Mouse (Mus musculus): Measurements from ENCODE around the gene Uqcr10.

The Uqcr10 gene

DNA sequence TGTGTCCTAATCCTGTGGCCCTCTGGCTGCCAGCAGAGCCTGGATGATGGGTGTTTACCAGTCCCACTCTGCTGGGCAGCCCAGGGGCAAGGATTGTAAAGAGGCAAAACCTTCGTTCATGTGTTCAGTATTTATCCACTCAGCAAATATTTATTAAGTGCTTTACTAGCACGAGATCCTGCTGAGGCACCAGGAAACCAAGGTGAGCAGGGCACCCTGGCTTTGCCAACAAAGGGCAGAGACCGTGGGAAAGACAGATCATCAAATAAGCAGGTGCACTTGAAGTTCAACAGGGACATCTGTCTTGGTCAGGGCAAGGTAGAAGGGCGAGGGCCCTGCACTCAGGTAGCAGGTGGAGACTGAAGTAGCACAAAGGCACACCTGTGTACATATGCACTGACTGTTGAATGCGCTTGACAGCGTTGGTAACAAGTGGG, 29.0 kb downstream of the Uqcr10 start:
- no peak for DNase-seq (ENCODE audit: low spot score)

DNA sequence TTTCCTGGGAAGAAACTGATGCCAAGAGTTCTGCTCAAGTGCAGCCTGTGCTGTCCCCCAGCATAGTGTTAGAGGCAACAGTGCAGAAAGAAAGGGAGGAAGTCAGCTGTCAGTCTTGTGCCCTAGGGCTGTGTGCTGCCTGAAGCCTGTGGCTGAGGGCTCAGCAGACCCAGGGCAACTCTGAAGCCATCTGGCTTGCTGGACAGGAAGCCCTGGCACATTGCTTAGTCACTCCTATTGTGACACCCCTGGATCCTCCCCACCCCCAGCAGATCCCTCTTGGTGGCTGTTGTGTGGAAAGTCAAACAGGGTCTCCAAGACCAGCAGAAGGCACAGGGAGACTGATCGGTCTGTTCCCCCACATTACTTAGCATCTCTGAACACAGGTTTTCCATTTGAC, 29.5 kb downstream of the Uqcr10 start:
- DNase-seq (ENCODE audit: low spot score): no peak

DNA sequence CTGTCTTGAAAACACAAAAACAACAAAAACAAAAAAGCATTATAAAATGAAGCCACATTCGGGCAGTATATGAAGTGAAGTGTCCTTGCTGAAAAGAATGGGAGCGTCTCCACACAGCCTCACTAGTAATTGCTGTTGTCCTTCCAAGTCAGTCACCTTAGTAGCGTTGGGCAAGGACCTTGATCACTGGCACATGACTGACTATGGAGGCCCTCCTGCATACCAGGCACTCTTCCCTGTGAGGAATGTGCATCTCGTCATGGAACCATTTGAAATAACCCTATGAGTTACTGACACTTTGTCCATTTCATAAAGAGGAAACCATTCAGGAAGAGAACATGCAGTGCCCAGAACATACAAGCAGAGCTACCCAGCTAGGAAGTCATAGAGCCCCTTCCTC, 32.4 kb downstream of the Uqcr10 start:
- DNase-seq (ENCODE audit: low spot score): no peak

DNA sequence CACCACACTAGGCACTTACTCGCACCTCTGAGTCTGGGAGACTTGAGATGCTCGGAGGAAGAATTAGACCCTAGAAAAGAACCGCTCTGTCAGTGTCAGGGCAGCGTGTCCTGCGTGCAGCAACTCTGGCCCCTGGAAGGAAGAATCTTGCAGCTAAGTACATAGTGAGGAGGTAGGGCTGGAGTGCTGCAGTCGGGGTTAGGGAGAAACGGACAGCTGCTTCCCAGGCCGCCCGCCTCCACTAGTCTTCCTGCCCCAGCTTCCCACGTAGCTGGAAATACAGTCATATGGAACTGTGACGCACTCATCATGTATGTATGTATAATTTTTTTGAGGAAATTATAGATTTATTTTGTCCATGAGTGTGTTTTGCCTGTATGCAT, 41.7 kb downstream of the Uqcr10 start:
- no peak for DNase-seq (ENCODE audit: low spot score)

DNA sequence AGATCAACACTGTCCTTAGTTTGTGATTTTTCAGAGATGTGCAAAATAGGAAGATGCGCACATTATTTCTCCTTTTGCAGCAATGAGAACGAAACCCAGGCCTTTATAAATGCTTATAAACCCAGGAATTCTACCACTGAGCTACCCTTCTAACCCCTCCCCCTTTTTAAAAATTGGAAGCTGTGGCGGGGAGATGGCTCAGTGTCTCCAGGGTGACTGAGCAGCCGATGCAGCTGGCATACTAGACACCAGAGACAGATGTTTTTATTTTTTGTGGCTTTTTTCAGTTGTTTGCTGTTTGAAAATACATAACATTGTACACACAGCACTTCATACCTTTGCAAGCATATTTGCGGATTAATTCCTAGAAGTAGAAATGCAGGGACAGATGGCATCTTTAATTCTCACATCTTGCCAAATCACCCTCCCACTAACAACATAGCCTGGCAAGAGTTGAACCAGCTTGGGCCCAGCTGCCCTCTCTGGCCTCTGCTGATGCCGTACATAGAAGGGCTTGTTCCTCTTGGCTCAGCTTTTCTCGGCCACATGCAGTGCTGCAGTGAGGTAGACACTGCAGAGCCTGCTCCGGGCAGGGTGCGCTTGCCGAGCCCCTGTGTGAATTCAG, 42.2 kb downstream of the Uqcr10 start:
- DNase-seq (ENCODE audit: low spot score): no peak

DNA sequence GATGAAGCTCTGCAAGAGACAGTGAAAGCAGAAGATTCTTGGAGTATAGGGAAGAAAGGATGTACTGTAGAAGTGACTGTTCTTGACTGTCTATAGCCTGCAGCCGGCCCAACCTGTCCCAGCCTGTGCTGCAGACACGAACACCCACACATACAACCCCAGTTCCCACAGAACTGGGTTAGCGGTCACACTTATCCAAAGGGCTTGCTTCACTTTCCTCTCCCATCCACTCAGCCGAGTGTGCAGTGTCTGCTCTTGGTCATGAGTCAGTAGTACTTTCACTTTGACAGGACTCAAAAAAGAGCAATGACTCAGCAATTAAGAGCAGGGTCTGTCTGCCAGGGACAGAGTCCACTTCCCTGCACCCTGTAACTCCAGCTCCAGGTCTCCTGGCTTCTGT, 42.8 kb downstream of the Uqcr10 start:
- no peak for DNase-seq (ENCODE audit: low spot score)

DNA sequence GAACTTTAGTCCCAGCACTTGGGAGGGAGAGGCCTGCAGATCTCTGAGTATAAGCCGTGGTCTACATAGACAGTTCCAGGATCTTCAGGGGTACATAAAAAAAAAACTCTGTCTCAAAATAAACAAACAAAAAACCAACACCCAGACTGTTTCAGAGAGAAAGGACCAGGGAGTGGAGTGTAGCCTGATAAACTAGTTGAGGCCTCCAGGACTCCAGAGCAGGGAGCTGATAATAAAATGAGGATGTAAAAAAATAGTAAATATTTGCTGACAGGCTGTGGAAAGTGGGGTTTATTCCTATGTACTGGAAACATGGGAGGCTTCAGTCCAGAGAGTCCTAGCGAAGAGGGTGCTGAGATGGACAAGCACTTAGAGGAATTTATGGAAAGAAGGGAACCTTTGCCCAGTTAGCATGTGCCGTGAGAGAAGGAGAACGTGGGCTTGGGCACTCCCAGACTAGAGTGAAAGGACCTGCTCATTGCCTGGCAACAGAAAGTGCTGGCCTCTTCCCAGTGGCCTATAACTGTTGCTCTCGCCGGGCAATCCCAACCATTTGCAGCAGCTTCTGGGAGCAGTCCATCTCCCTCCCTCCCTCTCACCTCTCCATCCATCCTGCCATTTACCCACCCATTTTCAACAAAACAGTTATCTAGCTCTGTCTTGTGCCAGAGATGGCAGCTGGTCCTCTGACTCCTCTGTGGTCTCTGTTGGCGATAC, 43.7 kb downstream of the Uqcr10 start:
- DNase-seq (ENCODE audit: low spot score): no peak

DNA sequence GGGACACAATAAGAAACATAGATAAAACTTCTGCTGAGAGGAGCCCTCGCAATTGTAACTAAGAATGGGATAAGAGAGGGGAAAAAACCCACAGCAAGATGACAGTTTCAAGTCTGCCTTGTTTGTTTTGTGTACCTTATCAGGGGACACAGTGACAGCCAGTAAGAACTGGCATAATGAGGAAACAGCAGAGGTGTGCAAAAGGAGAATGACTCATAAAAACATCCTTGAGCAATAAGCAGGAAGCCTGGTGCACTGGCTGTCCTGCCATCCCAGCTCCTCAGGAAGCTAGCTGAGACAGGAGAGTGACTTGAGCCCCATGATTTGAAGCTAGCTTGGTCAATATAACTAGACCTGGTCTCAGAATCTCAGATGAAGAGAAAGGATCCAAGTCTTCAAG, 44.3 kb downstream of the Uqcr10 start:
- no peak for DNase-seq (ENCODE audit: low spot score)
